Mouse (Mus musculus) neural tube, embryonic 12.5 days (tissue): Measurements from ENCODE around the gene Scd4. TPM values are rescaled to one million over a fixed set of nuclear protein-coding genes. Genes with fewer than 3 reads are reported as not detected.
A peak's percentile ranks its signal among the peaks of the same experiment; 100 is the strongest.

Experiments
- ATAC-seq: fragments of 200-750 bp; cut with Nextera tagmentation; 2 replicates; pipeline ENCODE4 v1.8.0; 2017; ENCODE audit warnings: low read depth, mild to moderate bottlenecking, moderate TSS enrichment, moderate library complexity; ENCODE audit not compliant: low FRiP score
- H3K27ac ChIP-seq: fragments of 300-500 bp; sonication (generic); 2 replicates; pipeline ENCODE4 v1.5.1; 2016
- H3K27me3 ChIP-seq: fragments of 300-500 bp; sonication (generic); replicated peaks from 2 replicates; pipeline ENCODE4 v1.6.1; 2016; ENCODE audit warnings: mild to moderate bottlenecking
- H3K36me3 ChIP-seq: fragments of 300-500 bp; sonication (generic); 2 replicates; pipeline ENCODE4 v1.6.1; 2016; ENCODE audit warnings: mild to moderate bottlenecking
- H3K4me1 ChIP-seq: fragments of 300-500 bp; sonication (generic); 2 replicates; pipeline ENCODE4 v1.6.1; 2016
- H3K4me2 ChIP-seq: fragments of 300-500 bp; sonication (generic); replicated peaks from 2 replicates; pipeline ENCODE4 v1.6.1; 2016; ENCODE audit warnings: mild to moderate bottlenecking
- H3K4me3 ChIP-seq: fragments of 300-500 bp; sonication (generic); 2 replicates; pipeline ENCODE4 v1.5.1; 2016
- H3K9ac ChIP-seq: fragments of 300-500 bp; sonication (generic); 2 replicates; pipeline ENCODE4 v1.6.1; 2016; ENCODE audit warnings: mild to moderate bottlenecking
- H3K9me3 ChIP-seq: fragments of 300-500 bp; sonication (generic); 2 replicates; pipeline ENCODE4 v1.6.1; 2016; ENCODE audit warnings: mild to moderate bottlenecking
- WGBS: fragments of 180-500 bp; shearing (Covaris S2); methylation state at CpG from one replicate; pipeline ENCODE4 v1.1.7; 2016; 5-methylcytosine and 5-hydroxymethylcytosine counted together
- polyA plus RNA-seq: library from polyadenylated mRNA; unstranded; fragments of >200 nt; fragmentation: Nextera tagmentation; extraction: Ambion mirVana; gene quantifications from 2 replicates; pipeline ENCODE4 v1.2.1, GENCODE M21; 2016

Scd4 gene
- polyA plus RNA-seq, 1 experiment from 2014 or later = 0.08 TPM

- 2% methylated on average over 31 of the region's 31 CpGs for WGBS
- Histone ChIP-seq H3K36me3 (peaks cover 37% of the 10 kb centered on the region), H3K27me3 (no peaks in the 10 kb centered on the region), H3K9me3 (no peaks in the 10 kb centered on the region), H3K4me2 (peak overlapping the region; percentile 97), H3K4me1 (peaks cover 54% of the 10 kb centered on the region), H3K27ac (peak overlapping the region; percentile 89), H3K9ac (peak overlapping the region; percentile 87), H3K4me3 (peak overlapping the region; percentile 71)
- peak; percentile 98 for ATAC-seq
These were observed 38.9 kb upstream of the Scd4 start for GRCm38 (mm10) chr19:44293769-44294551.

GRCm38 (mm10) chr19:44294588-44295041, 38.3 kb upstream of the Scd4 start:
- Histone ChIP-seq H3K9me3 (no peaks in the 10 kb centered on the region), H3K4me3 (peak overlapping the region; percentile 71), H3K27ac (peak overlapping the region; percentile 89), H3K4me2 (peak overlapping the region; percentile 97), H3K27me3 (no peaks in the 10 kb centered on the region), H3K36me3 (peaks cover 44% of the 10 kb centered on the region), H3K9ac (peak overlapping the region; percentile 87), H3K4me1 (peaks cover 61% of the 10 kb centered on the region)
- under 1% methylated on average over 14 of the region's 14 CpGs for WGBS
- peak; percentile 58 for ATAC-seq

- H3K27ac ChIP-seq = no peak overlapping the region
- peak overlapping the region; percentile 97 for H3K4me2 ChIP-seq
- H3K9me3 ChIP-seq = no peaks in the 10 kb centered on the region
- H3K4me1 ChIP-seq = peaks cover 67% of the 10 kb centered on the region
- H3K4me3 ChIP-seq = peak overlapping the region; percentile 71
- 6% methylated on average over 3 of the region's 3 CpGs for WGBS
- H3K36me3 ChIP-seq = peaks cover 50% of the 10 kb centered on the region
- peak overlapping the region; percentile 87 for H3K9ac ChIP-seq
- no peak for ATAC-seq
- no peaks in the 10 kb centered on the region for H3K27me3 ChIP-seq
These were observed 37.6 kb upstream of the Scd4 start for GRCm38 (mm10) chr19:44295251-44295650.

GRCm38 (mm10) chr19:44295741-44296140, 37.2 kb upstream of the Scd4 start:
- peak overlapping the region; percentile 87 for H3K9ac ChIP-seq
- H3K27ac ChIP-seq = no peak overlapping the region
- H3K36me3 ChIP-seq = peaks cover 55% of the 10 kb centered on the region
- peaks cover 72% of the 10 kb centered on the region for H3K4me1 ChIP-seq
- peak overlapping the region; percentile 97 for H3K4me2 ChIP-seq
- H3K9me3 ChIP-seq = no peaks in the 10 kb centered on the region
- ATAC-seq = no peak
- peak overlapping the region; percentile 71 for H3K4me3 ChIP-seq
- no peaks in the 10 kb centered on the region for H3K27me3 ChIP-seq
- WGBS = 3% methylated on average over 4 of the region's 4 CpGs

GRCm38 (mm10) chr19:44296186-44296585, 36.7 kb upstream of the Scd4 start:
- Histone ChIP-seq H3K9me3 (no peaks in the 10 kb centered on the region), H3K36me3 (peaks cover 59% of the 10 kb centered on the region), H3K4me3 (peak overlapping the region; percentile 71), H3K4me2 (peak overlapping the region; percentile 97), H3K4me1 (peaks cover 75% of the 10 kb centered on the region), H3K9ac (peak overlapping the region; percentile 87), H3K27ac (no peak overlapping the region), H3K27me3 (no peaks in the 10 kb centered on the region)
- no peak for ATAC-seq
- 28% methylated on average over 7 of the region's 7 CpGs for WGBS

GRCm38 (mm10) chr19:44297068-44297760, 35.7 kb upstream of the Scd4 start:
- Histone ChIP-seq H3K27me3 (no peaks in the 10 kb centered on the region), H3K27ac (no peak overlapping the region), H3K4me2 (peak overlapping the region; percentile 97), H3K9ac (peak overlapping the region; percentile 87), H3K4me3 (peak overlapping the region; percentile 71), H3K36me3 (peaks cover 69% of the 10 kb centered on the region), H3K9me3 (no peaks in the 10 kb centered on the region), H3K4me1 (peaks cover 73% of the 10 kb centered on the region)
- 65% methylated on average over 8 of the region's 8 CpGs for WGBS
- no peak for ATAC-seq

- Histone ChIP-seq H3K27me3 (no peaks in the 10 kb centered on the region), H3K27ac (no peak overlapping the region), H3K36me3 (peaks cover 75% of the 10 kb centered on the region), H3K4me2 (peak overlapping the region; percentile 97), H3K9ac (peak overlapping the region; percentile 87), H3K9me3 (no peaks in the 10 kb centered on the region), H3K4me3 (peak overlapping the region; percentile 71), H3K4me1 (peaks cover 68% of the 10 kb centered on the region)
- ATAC-seq = no peak
- WGBS = 82% methylated on average over 9 of the region's 9 CpGs
These were observed 35.0 kb upstream of the Scd4 start for GRCm38 (mm10) chr19:44297862-44298261.

GRCm38 (mm10) chr19:44299078-44299477, 33.8 kb upstream of the Scd4 start:
- 91% methylated on average over 9 of the region's 9 CpGs for WGBS
- Histone ChIP-seq H3K4me3 (peak overlapping the region; percentile 71; the same call in 1 of the 2 replicates), H3K4me2 (peak overlapping the region; percentile 97), H3K9me3 (no peaks in the 10 kb centered on the region), H3K27ac (no peak overlapping the region), H3K4me1 (peaks cover 66% of the 10 kb centered on the region), H3K27me3 (no peaks in the 10 kb centered on the region), H3K9ac (peak overlapping the region; percentile 87; the same call in 1 of the 2 replicates), H3K36me3 (peaks cover 87% of the 10 kb centered on the region)
- no peak for ATAC-seq

GRCm38 (mm10) chr19:44299902-44300301, 33.0 kb upstream of the Scd4 start:
- Histone ChIP-seq H3K4me2 (peak overlapping the region; percentile 97), H3K9ac (0 out of 2 replicates have a peak overlapping the region, but pooled peaks have one; percentile 29), H3K27ac (no peak overlapping the region), H3K4me1 (peaks cover 73% of the 10 kb centered on the region), H3K36me3 (peaks cover 96% of the 10 kb centered on the region), H3K27me3 (no peaks in the 10 kb centered on the region), H3K9me3 (no peaks in the 10 kb centered on the region), H3K4me3 (no peak overlapping the region)
- 87% methylated on average over 6 of the region's 6 CpGs for WGBS
- ATAC-seq = no peak

- Histone ChIP-seq H3K27ac (no peak overlapping the region), H3K4me3 (no peak overlapping the region), H3K36me3 (peaks cover 96% of the 10 kb centered on the region), H3K4me1 (peaks cover 75% of the 10 kb centered on the region), H3K9me3 (no peaks in the 10 kb centered on the region), H3K4me2 (peak overlapping the region; percentile 97), H3K27me3 (no peaks in the 10 kb centered on the region), H3K9ac (0 out of 2 replicates have a peak overlapping the region, but pooled peaks have one; percentile 29)
- WGBS = 82% methylated on average over 7 of the region's 7 CpGs
- ATAC-seq = no peak
These were observed 32.4 kb upstream of the Scd4 start for GRCm38 (mm10) chr19:44300520-44300919.

- H3K27ac ChIP-seq = no peak overlapping the region
These were observed 31.7 kb upstream of the Scd4 start for GRCm38 (mm10) chr19:44301176-44301575.

GRCm38 (mm10) chr19:44301671-44302305, 31.1 kb upstream of the Scd4 start:
- no peak for ATAC-seq
- H3K36me3 ChIP-seq = peaks cover 98% of the 10 kb centered on the region
- H3K27ac ChIP-seq = no peak overlapping the region
- peaks cover 65% of the 10 kb centered on the region for H3K4me1 ChIP-seq
- H3K4me3 ChIP-seq = no peak overlapping the region
- peak overlapping the region; percentile 97; the same call in 1 of the 2 replicates for H3K4me2 ChIP-seq
- H3K9ac ChIP-seq = no peak overlapping the region
- H3K27me3 ChIP-seq = no peaks in the 10 kb centered on the region
- no peaks in the 10 kb centered on the region for H3K9me3 ChIP-seq
- WGBS = 79% methylated on average over 9 of the region's 9 CpGs

More at GRCm38 (mm10) chr19:44301176-44301575, 31.7 kb upstream of the Scd4 start:
- WGBS = 81% methylated on average over 16 of the region's 16 CpGs
- no peak for ATAC-seq
- Histone ChIP-seq H3K9me3 (no peaks in the 10 kb centered on the region), H3K4me1 (peaks cover 71% of the 10 kb centered on the region), H3K9ac (no peak overlapping the region), H3K4me3 (no peak overlapping the region), H3K27me3 (no peaks in the 10 kb centered on the region), H3K36me3 (peaks cover 98% of the 10 kb centered on the region), H3K4me2 (peak overlapping the region; percentile 97)
